Mouse (Mus musculus) G1E (cell line): ENCODE results near the gene Galnt17. TPM values are rescaled to one million over a fixed set of nuclear protein-coding genes. Genes with fewer than 3 reads are reported as not detected.

Experiments
- ATAC-seq: 2 replicates; pipeline ENCODE4 v1.8.0; 2016; ENCODE audit warnings: mild to moderate bottlenecking; ENCODE audit not compliant: insufficient number of reproducible peaks, poor library complexity, low FRiP score, severe bottlenecking; ENCODE audit errors: extremely low read depth
- DNase-seq: peaks from one replicate; pipeline ENCODE4 v3.0.0; 2012; ENCODE audit warnings: low spot score
- H3K27me3 ChIP-seq: 2 replicates; pipeline ENCODE4 v1.6.1; 2012; ENCODE audit warnings: mild to moderate bottlenecking, low read length, inconsistent platforms; ENCODE audit not compliant: insufficient read depth
- H3K36me3 ChIP-seq: replicated peaks from 2 replicates; pipeline ENCODE3; 2012; ENCODE audit warnings: mild to moderate bottlenecking, inconsistent platforms
- H3K4me1 ChIP-seq: 2 replicates; pipeline ENCODE4 v1.6.1; 2012; ENCODE audit warnings: low read depth, low read length, inconsistent platforms, mixed read lengths; ENCODE audit not compliant: insufficient read depth
- H3K4me3 ChIP-seq: 2 replicates; pipeline ENCODE4 v1.5.1; 2012; ENCODE audit warnings: low read depth, mild to moderate bottlenecking, inconsistent platforms, low read length, moderate library complexity, mixed read lengths
- H3K9me3 ChIP-seq: replicated peaks from 2 replicates; pipeline ENCODE4 v1.6.1; 2012; ENCODE audit warnings: inconsistent platforms
- CTCF ChIP-seq: IDR thresholded peaks from 2 replicates; pipeline ENCODE4 v1.5.1; 2012; ENCODE audit warnings: low read depth, low read length, inconsistent platforms, mixed read lengths
- GATA1 ChIP-seq: IDR thresholded peaks from 2 replicates; pipeline ENCODE4 v1.6.1; 2012; ENCODE audit warnings: borderline replicate concordance, low read length, inconsistent platforms, mixed read lengths
- GATA2 ChIP-seq: IDR thresholded peaks from 2 replicates; pipeline ENCODE4 v1.6.1; 2012; ENCODE audit warnings: low read depth, low read length, inconsistent platforms, borderline replicate concordance
- POLR2AphosphoS5 ChIP-seq: IDR thresholded peaks from 2 replicates; pipeline ENCODE4 v1.6.1; 2012; ENCODE audit warnings: low read depth, low read length, inconsistent platforms; ENCODE audit not compliant: insufficient replicate concordance
- TAL1 ChIP-seq: conservative IDR thresholded peaks from 2 replicates; pipeline ENCODE4 v1.6.1; 2012; ENCODE audit warnings: low read depth, low read length, inconsistent platforms, mixed read lengths
- polyA plus RNA-seq: library from polyadenylated mRNA; stranded (reverse); fragments of >175 nt; gene quantifications from 2 replicates; pipeline ENCODE4 v1.2.3, GENCODE M21; 2012
- total RNA-seq, 2 experiments: library from RNA; stranded (forward) in 1 of 2; stranded (reverse) in 1 of 2; fragments of 200-1000 nt in 1 of 2; fragments of >200 nt in 1 of 2; fragmentation: Nextera tagmentation in 1 of 2; gene quantifications; 2 replicates each; pipeline ENCODE4 v1.2.3; 2014 to 2017

Galnt17 gene
- total and polyA plus RNA-seq, 3 experiments, result 0.22 TPM; not detected in 2

DNA sequence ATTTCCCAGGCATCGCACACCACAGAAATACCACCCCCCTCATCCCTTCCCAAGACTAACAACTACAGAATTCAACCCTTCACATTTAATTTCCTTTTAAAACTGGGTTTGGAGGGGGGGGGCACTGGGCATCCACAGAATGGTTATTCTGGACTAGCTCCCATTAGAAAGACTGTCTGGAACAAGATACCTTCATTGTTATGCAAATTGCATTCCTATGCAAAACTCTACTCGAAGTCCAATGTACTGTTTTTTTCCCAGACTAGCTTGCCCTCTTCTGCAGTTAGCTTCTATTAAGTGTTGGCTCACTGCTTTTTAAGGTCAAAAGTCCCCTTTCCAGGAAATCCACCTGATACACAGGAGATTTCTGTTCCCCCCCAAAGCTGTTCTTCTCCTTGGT is 131.1 kb downstream of the Galnt17 start:
- DNase-seq (no peak), ATAC-seq (no peak)
- no peaks in the 10 kb centered on the region for H3K4me1 ChIP-seq
- H3K27me3 ChIP-seq, result no peaks in the 10 kb centered on the region
- H3K9me3 ChIP-seq, result peaks cover 41% of the 10 kb centered on the region
- H3K36me3 ChIP-seq, result no peaks in the 10 kb centered on the region
- TF ChIP-seq GATA1, result no peak
- no peak for TF ChIP-seq TAL1
- TF ChIP-seq CTCF, result no peak
- TF ChIP-seq GATA2, result no peak
- no peak for TF ChIP-seq POLR2AphosphoS5
- no peak overlapping the region for H3K4me3 ChIP-seq

GRCm38 (mm10) chr5:131169186-131169585 is 139.1 kb downstream of the Galnt17 start:
- DNase-seq, result no peak
- ATAC-seq, result no peak
- H3K36me3 ChIP-seq, result no peaks in the 10 kb centered on the region
- peaks cover 55% of the 10 kb centered on the region for H3K9me3 ChIP-seq
- TF ChIP-seq GATA2, result no peak
- TF ChIP-seq TAL1, result no peak
- TF ChIP-seq GATA1, result no peak
- no peak for TF ChIP-seq CTCF
- no peak overlapping the region for H3K4me3 ChIP-seq
- H3K4me1 ChIP-seq, result no peaks in the 10 kb centered on the region
- no peaks in the 10 kb centered on the region for H3K27me3 ChIP-seq

GRCm38 (mm10) chr5:131167366-131167765 is 140.9 kb downstream of the Galnt17 start:
- peaks cover 54% of the 10 kb centered on the region for H3K9me3 ChIP-seq
- ATAC-seq (no peak), DNase-seq (no peak)
- no peaks in the 10 kb centered on the region for H3K36me3 ChIP-seq
- no peaks in the 10 kb centered on the region for H3K27me3 ChIP-seq
- no peaks in the 10 kb centered on the region for H3K4me1 ChIP-seq
- no peak overlapping the region for H3K4me3 ChIP-seq
- no peak for TF ChIP-seq GATA1

GRCm38 (mm10) chr5:131165681-131166080 is 142.6 kb downstream of the Galnt17 start:
- TF ChIP-seq POLR2AphosphoS5, result no peak
- no peak for TF ChIP-seq TAL1
- TF ChIP-seq CTCF, result no peak
- no peak for TF ChIP-seq GATA1
- no peak for TF ChIP-seq GATA2
- H3K9me3 ChIP-seq, result peaks cover 43% of the 10 kb centered on the region
- no peaks in the 10 kb centered on the region for H3K36me3 ChIP-seq
- no peak for ATAC-seq
- H3K4me1 ChIP-seq, result no peaks in the 10 kb centered on the region
- no peak for DNase-seq
- H3K4me3 ChIP-seq, result no peak overlapping the region
- no peaks in the 10 kb centered on the region for H3K27me3 ChIP-seq

GRCm38 (mm10) chr5:131157866-131158265 is 150.4 kb downstream of the Galnt17 start:
- ATAC-seq, result no peak
- Histone ChIP-seq H3K9me3 (peaks cover 23% of the 10 kb centered on the region), H3K36me3 (no peaks in the 10 kb centered on the region), H3K4me1 (no peaks in the 10 kb centered on the region), H3K27me3 (no peaks in the 10 kb centered on the region), H3K4me3 (no peak overlapping the region)
- TF ChIP-seq TAL1 (no peak), GATA2 (no peak)
- no peak for DNase-seq

DNA sequence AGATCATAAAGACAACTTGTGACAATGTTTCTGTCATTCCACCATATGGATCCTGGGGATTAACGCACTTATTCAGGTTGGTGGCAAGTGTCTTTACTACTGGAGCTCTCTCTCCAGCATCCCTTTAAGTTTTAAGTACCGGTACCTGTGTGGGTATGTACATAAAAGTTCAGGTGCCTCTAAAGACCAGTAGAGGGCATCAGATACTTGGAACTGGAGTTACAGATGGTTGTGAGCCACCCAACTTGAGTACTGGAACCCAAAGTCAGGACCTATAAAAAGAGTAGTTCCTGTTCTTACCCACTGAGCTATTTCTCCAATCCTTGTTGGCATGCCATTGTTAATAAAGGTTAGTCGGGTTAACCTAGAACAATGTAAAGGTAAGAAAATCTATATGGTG is 152.0 kb downstream of the Galnt17 start:
- H3K27me3 ChIP-seq, result no peaks in the 10 kb centered on the region
- H3K4me3 ChIP-seq, result no peak overlapping the region
- ATAC-seq (no peak), DNase-seq (no peak)
- no peak for TF ChIP-seq GATA2
- TF ChIP-seq CTCF, result no peak
- no peak for TF ChIP-seq GATA1
- TF ChIP-seq POLR2AphosphoS5, result no peak
- no peak for TF ChIP-seq TAL1
- H3K4me1 ChIP-seq, result no peaks in the 10 kb centered on the region
- peaks cover 28% of the 10 kb centered on the region for H3K9me3 ChIP-seq
- H3K36me3 ChIP-seq, result no peaks in the 10 kb centered on the region

- no peaks in the 10 kb centered on the region for H3K27me3 ChIP-seq
- peaks cover 44% of the 10 kb centered on the region for H3K9me3 ChIP-seq
- ATAC-seq, result no peak
These were observed 165.7 kb downstream of the Galnt17 start for GRCm38 (mm10) chr5:131142606-131143005.

More at GRCm38 (mm10) chr5:131142606-131143005, 165.7 kb downstream of the Galnt17 start:
- Histone ChIP-seq H3K4me3 (no peak overlapping the region), H3K4me1 (no peaks in the 10 kb centered on the region), H3K36me3 (no peaks in the 10 kb centered on the region)
- DNase-seq, result no peak
- no peak for TF ChIP-seq CTCF
- TF ChIP-seq GATA1, result no peak
- TF ChIP-seq POLR2AphosphoS5, result no peak
- no peak for TF ChIP-seq TAL1
- TF ChIP-seq GATA2, result no peak
